ENCODE assay signal across 21 mouse cellular contexts in genomic region chr9:111352646-111353045, GRCm38 (mm10). TPM values are rescaled to one million over a fixed set of nuclear protein-coding genes. Genes with fewer than 3 reads are reported as not detected.
A peak's percentile ranks its signal among the peaks of the same experiment; 100 is the strongest.
DNase-seq lines count a peak whose midpoint lies in the region; ATAC-seq lines count a peak whose summit lies in the region.
"Had no signal": no experiment of that assay in that cellular context is flagged by ENCODE, and none has a peak within 500 bp of the region (broad histone marks: within the 10 kb centered on the region; RNA-seq: fewer than 3 reads in every experiment).

No protein-coding gene starts in this region.

- no peak overlapping the region for H3K4me3 ChIP-seq in hindbrain, embryonic 14.5 days (replicated peaks; ENCODE audit: low read length)
- no peak overlapping the region for H3K4me3 ChIP-seq in hindbrain, embryonic 12.5 days
- peak overlapping the region; percentile 31 for H3K4me3 ChIP-seq in midbrain, embryonic 16.5 days (ENCODE audit: low read depth, low read length)
- H3K4me3 ChIP-seq: heart, embryonic 13.5 days; midbrain, embryonic 12.5 days had no signal

- H3K36me3 ChIP-seq in hindbrain, embryonic 14.5 days (replicated peaks; ENCODE audit: control insufficient read depth, insufficient read depth) = no peaks in the 10 kb centered on the region
- no peaks in the 10 kb centered on the region for H3K36me3 ChIP-seq in hindbrain, embryonic 12.5 days
- no peaks in the 10 kb centered on the region for H3K36me3 ChIP-seq in midbrain, embryonic 16.5 days (ENCODE audit: control insufficient read depth, insufficient read depth, low read length)
- H3K36me3 ChIP-seq: heart, embryonic 13.5 days; midbrain, embryonic 12.5 days had no signal

- peak overlapping the region; percentile 40 for H3K4me2 ChIP-seq in hindbrain, embryonic 14.5 days (replicated peaks)
- no peak overlapping the region for H3K4me2 ChIP-seq in hindbrain, embryonic 12.5 days (replicated peaks)
- peak overlapping the region; percentile 55 for H3K4me2 ChIP-seq in midbrain, embryonic 16.5 days (ENCODE audit: low read length)
- H3K4me2 ChIP-seq: heart, embryonic 13.5 days had no signal

- no peak overlapping the region for H3K27ac ChIP-seq in hindbrain, embryonic 14.5 days
- no peak overlapping the region for H3K27ac ChIP-seq in hindbrain, embryonic 12.5 days
- H3K27ac ChIP-seq in midbrain, embryonic 16.5 days (ENCODE audit: low read length) = no peak overlapping the region; the same call in 1 of the 2 replicates
- H3K27ac ChIP-seq: heart, embryonic 13.5 days; kidney, postnatal 0 days; liver, embryonic 14.5 days; macrophage had no signal

- peaks cover 11% of the 10 kb centered on the region for H3K4me1 ChIP-seq in hindbrain, embryonic 14.5 days (replicated peaks; ENCODE audit: control insufficient read depth, insufficient read depth, low read length)
- peaks cover 8% of the 10 kb centered on the region; the same call in 1 of the 2 replicates for H3K4me1 ChIP-seq in hindbrain, embryonic 12.5 days
- peaks cover 23% of the 10 kb centered on the region for H3K4me1 ChIP-seq in midbrain, embryonic 16.5 days (ENCODE audit: control insufficient read depth, insufficient read depth, low read length)

- no peaks in the 10 kb centered on the region for H3K9me3 ChIP-seq in hindbrain, embryonic 14.5 days (ENCODE audit: control insufficient read depth, low read length)
- no peaks in the 10 kb centered on the region for H3K9me3 ChIP-seq in hindbrain, embryonic 12.5 days (replicated peaks)
- no peaks in the 10 kb centered on the region for H3K9me3 ChIP-seq in midbrain, embryonic 16.5 days (replicated peaks; ENCODE audit: control insufficient read depth, low read length, poor library complexity, severe bottlenecking)
- H3K9me3 ChIP-seq: heart, embryonic 13.5 days; midbrain, embryonic 12.5 days had no signal

- no peak for ATAC-seq in hindbrain, embryonic 14.5 days (ENCODE audit: low FRiP score)
- no peak for ATAC-seq in hindbrain, embryonic 12.5 days (ENCODE audit: low FRiP score)
- no peak for ATAC-seq in midbrain, embryonic 16.5 days

- H3K27me3 ChIP-seq in hindbrain, embryonic 14.5 days (ENCODE audit: control insufficient read depth, insufficient read depth, low read length) = no peaks in the 10 kb centered on the region
- H3K27me3 ChIP-seq in hindbrain, embryonic 12.5 days = no peaks in the 10 kb centered on the region
- no peaks in the 10 kb centered on the region for H3K27me3 ChIP-seq in midbrain, embryonic 16.5 days (ENCODE audit: control insufficient read depth, insufficient read depth, low read depth, low read length)
- H3K27me3 ChIP-seq: heart, embryonic 13.5 days; midbrain, embryonic 12.5 days had no signal

- no peak overlapping the region for H3K9ac ChIP-seq in hindbrain, embryonic 14.5 days
- H3K9ac ChIP-seq in hindbrain, embryonic 12.5 days = no peak overlapping the region
- no peak overlapping the region for H3K9ac ChIP-seq in midbrain, embryonic 16.5 days (ENCODE audit: low read depth, low read length)
- H3K9ac ChIP-seq: heart, embryonic 13.5 days; liver, embryonic 14.5 days had no signal

- 74% methylated on average over 3 of the region's 3 CpGs for WGBS in hindbrain, embryonic 14.5 days
- WGBS in hindbrain, embryonic 12.5 days = 84% methylated on average over 3 of the region's 3 CpGs
- 68% methylated on average over 3 of the region's 3 CpGs for WGBS in midbrain, embryonic 16.5 days

- peak; percentile 74 to 87 for DNase-seq in adrenal gland, adult (ENCODE audit: inconsistent age in 2 of 2, low spot score in 1 of 2)
- no peak for DNase-seq in adrenal gland, postnatal 4 days (ENCODE audit: low spot score in 2 of 2)
- no peak for DNase-seq in hindbrain, embryonic 14.5 days (ENCODE audit: low spot score)
- peak; percentile 66 for DNase-seq in adrenal gland, postnatal 14 days
- DNase-seq in left cerebral cortex, adult 18-20 months (ENCODE audit: low spot score in 2 of 2) = no peak
- no peak for DNase-seq in cerebellum, postnatal 36 days
- DNase-seq: cerebellum, postnatal 14 days; embryo, embryonic 11 days; kidney, adult 18-20 months; right cerebral cortex, postnatal 14 days had no signal

RNA-seq across cellular contexts. Expression of gene Trank1, which starts 41.1 kb away (rescaled TPM):
- total RNA-seq in adrenal gland, postnatal 4 days (2021) = 10 to 100 TPM; 68.3 to 68.7 TPM
- polyA plus RNA-seq in hindbrain, embryonic 14.5 days (2014; fragmentation: Nextera tagmentation; extraction: Ambion mirVana) = 12.6 and 15.6 TPM in 2 replicates
- polyA plus RNA-seq in hindbrain, embryonic 12.5 days (2016; fragmentation: Nextera tagmentation; extraction: Ambion mirVana) = 1.3 TPM in 2 replicates
- 56.4 and 61.0 TPM in 2 replicates for total RNA-seq in adrenal gland, postnatal 14 days (2021)
- 17.7 and 20.7 TPM in 2 replicates for polyA plus RNA-seq in midbrain, embryonic 16.5 days (2015; fragmentation: Nextera tagmentation; extraction: Ambion mirVana)
- 100 to 1,000 TPM; 277 to 278 TPM for total RNA-seq in left cerebral cortex, adult 18-20 months (2021)
- total RNA-seq: granulocyte monocyte progenitor cell, adult 5-6 weeks; heart, postnatal 25 days; neutrophil, adult 5-6 weeks had no signal
- polyA plus RNA-seq: macrophage; spleen, adult 2 months had no signal

Comparison
In these comparisons a context has a peak if more than half of its experiments do, and no peak if none do; other contexts are left out.
1. DNase-seq: peak in adrenal gland, adult (2 of 2) and adrenal gland, postnatal 14 days (single experiment); none in adrenal gland, postnatal 4 days (0 of 2), hindbrain, embryonic 14.5 days (single experiment), left cerebral cortex, adult 18-20 months (0 of 2) and cerebellum, postnatal 36 days (0 of 2).